Mouse (Mus musculus): ENCODE data around the gene Pim2.
"Not testable (repeated sequence)": the region's sequence is repeated elsewhere in the genome, so short reads cannot be mapped to it uniquely, and the experiment has no call there.

Pim2 gene

DNA sequence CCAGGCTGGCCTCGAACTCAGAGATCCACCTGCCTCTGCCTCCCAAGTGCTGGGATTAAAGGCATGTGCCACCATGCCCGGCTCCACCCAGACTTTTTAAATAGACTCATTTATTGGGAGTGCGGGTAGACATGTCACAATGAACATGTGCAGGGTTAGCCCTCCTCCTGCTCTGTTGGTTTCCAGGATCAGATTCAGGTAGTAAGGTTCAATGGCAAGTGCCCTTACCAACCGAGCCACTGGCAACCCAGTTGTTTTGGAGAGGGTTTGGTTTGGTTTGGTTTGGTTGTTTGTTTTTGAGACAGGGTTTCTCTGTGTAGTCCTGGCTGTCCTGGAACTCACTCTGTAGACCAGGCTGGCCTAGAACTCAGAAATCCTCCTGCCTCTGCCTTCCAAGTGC lies 31.2 kb downstream of the Pim2 start, which contains the start of gene Gm10490:
Gene Gm10490 (plus strand): TSS at position 301 of the 400 bp plus-strand sequence.
- not testable (repeated sequence) for DNase-seq

DNA sequence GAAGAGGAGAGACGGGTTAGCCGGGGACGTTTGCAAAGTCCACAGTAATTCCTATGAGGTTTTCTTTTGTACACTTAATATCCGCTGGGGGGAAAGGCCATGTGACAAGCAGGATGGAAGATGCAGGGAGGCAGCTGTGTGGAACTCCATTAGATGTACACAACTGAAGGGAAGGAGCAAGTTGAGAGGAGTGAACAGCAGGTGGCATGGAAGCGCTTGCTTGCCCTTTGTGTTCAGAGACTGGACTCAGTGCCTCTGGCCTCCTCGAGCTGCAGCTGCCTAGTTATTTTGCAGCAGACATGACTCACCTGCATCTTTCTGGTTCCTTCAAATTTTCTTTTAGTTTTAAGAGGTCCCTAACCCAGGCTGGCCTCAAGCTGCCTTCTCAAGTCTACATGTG lies 32.4 kb downstream of the Pim2 start:
- no peak for DNase-seq

GRCm38 (mm10) chrX:7915669-7916068 lies 37.6 kb downstream of the Pim2 start:
- DNase-seq: peak in 1 of 2 experiments; percentile 64

DNA sequence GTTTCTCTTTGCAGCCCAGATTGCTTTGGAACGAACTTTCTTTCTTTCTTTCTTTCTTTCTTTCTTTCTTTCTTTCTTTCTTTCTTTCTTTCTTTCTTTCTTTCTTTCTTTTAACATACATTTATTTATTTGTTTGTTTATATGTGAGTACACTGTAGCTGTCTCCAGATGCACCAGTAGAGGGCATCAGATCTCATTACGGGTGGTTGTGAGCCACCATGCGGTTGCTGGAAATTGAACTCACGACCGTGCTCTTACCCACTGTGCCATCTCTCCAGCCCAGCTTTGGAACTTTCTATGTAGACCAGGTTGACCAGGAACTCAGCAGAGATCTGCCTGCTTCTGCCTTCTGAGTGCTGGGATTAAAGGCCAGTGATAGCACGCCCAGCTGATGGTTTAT lies 39.9 kb downstream of the Pim2 start:
- not testable (repeated sequence) for DNase-seq

DNA sequence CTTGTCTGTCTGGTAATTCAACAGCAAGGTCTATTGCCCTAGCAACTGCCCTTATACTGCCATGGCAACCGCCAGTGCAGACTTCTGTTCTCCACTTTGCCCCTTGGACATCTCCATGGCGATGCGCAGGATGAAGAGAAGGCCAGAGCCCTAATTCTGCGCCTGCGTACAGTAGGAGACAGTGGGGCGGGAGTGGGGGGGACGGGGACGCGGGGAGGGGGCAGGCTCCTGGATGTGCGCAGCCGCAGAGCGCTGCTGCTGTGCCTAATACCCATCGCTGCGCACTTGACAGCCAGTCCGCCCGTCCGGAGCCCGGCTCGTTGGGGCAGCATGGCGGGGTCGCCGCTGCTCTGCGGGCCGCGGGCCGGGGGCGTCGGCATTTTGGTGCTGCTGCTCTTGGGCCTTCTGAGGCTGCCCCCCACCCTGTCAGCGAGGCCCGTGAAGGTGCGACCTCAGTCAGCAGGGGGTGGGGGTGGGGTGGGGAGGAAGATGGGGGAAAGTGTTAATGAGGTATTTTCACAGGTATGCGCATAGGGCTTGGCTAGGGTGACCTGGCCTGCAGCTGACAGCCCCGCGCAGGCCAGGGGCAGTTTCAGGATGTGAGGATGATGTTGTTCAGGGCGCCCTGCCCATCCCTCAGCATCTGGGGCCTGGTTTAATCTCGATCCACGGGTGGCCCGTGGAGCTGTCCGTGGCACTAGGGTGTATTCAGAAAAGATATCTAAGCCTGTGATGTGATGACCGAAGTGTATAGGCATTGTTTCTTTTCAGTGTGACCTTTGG lies 41.7 kb downstream of the Pim2 start, which contains the start of gene Pcsk1n:
Gene Pcsk1n (plus strand): TSS at position 222 of the 783 bp plus-strand sequence.
- peak; percentile 72 to 75 for DNase-seq

DNA sequence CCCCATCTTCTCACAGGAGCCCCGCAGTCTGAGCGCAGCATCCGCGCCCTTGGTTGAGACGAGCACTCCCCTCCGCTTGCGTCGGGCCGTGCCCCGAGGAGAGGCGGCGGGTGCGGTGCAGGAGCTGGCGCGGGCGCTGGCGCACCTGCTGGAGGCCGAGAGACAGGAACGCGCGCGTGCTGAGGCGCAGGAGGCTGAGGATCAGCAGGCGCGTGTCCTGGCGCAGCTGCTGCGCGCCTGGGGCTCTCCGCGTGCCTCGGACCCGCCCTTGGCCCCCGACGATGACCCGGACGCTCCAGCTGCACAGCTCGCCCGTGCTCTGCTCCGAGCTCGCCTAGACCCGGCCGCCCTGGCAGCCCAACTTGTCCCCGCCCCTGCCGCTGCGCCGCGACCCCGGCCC lies 44.0 kb downstream of the Pim2 start:
- DNase-seq: peak in 1 of 2 experiments; percentile 33

DNA sequence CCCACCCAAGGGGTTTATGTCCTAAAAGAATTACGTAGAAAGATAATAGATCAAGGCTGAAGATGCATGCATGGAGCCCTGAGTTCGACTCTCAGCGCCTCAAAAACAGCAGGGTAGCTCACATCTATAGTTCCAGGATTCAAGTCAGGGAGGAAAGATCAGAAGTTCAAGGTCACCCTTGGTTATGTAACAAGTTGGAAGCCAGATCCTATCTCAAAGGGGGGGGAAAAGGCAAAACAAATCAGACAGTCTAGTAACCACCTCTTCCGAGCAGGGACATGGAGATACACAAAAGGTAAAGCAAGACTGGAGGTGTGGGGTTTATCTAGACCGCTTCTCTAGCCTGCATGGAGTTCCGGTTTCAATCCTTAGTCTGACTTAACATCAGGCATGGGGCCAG lies 48.2 kb downstream of the Pim2 start:
- DNase-seq: no peak

DNA sequence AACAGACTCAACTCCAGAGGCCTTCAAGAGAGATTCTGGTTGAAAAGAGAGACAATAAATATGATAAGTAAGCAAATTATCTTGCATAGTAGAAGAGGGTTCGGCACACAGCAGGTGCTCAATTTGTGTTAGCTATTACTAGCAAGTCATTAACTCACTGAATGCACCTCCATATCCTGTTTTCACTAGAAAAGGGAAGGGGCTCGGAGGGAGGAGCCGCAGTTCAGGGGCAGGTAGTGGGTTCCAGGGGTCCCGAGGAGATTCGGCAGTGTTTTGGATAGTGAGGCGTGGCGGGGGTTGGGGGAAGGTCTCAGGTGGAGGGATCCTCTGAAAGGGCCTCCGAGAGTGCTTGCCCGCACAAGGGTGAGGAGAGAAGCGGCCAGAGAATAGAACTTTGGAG lies 49.1 kb downstream of the Pim2 start:
- DNase-seq: no peak

DNA sequence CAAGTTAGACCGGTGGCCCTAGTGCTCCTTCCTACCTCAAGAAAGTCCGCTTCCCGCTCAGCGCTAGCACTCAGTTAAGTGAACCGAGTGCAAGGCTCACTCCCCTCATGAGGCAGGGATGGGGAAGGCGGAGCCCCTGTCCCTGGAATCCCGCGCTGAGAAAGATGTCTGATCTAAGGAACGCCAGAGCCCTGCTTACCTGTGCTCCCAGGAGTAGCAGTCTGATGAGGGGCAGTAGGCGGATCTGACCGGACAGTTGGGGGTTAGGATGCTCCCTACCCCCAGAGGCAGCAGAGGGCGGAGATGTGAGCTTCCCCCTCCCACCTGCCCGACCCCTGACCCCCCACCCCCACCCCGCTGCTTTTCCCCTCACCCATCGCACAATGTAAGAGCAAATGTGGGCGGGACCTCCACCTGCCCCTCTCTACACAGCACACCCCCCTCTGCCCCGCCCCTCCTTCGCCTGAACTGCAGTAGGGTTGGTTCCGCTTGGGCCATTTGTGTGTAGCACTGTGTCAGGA lies 50.3 kb downstream of the Pim2 start, which contains the start of gene Eras:
Gene Eras (minus strand): TSS at position 338 of the 521 bp plus-strand sequence.
- no peak for DNase-seq
